Mouse (Mus musculus) activated CD4-positive, CD25-positive, alpha-beta regulatory T cell, adult 4 months (primary cell): ENCODE results near the gene Efna3. TPM values are rescaled to one million over a fixed set of nuclear protein-coding genes. Genes with fewer than 3 reads are reported as not detected.

Experiments
- ATAC-seq: one replicate; pipeline ENCODE4 v1.8.0; 2017
- polyA plus RNA-seq, 2 experiments: library from polyadenylated mRNA; unstranded; fragments of 100-300 nt; shearing (Covaris generic); gene quantifications; one replicate each; pipeline ENCODE4 v1.2.1; 2017

Efna3 gene
- polyA plus RNA-seq, 2 experiments from 2014 or later: not detected

DNA sequence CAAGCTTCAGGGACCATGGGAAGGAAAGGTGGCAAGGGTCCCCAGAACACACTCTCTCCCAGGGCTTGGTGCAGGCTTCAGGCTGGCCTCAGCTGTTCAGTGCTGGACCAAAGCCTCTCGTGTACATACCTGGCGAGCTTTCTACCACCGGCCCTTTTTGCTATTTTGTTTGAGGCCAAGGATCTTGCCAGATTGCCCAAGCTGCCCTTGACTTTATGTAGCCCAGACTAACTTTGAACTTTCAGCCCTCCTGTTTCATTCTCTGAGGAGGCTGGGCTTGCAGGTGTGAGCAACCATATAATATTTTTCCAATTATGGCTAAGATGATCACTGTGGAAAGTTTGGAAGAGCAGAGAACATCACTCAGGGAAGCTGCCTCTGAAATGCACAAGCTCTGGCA lies 38.5 kb downstream of the Efna3 start:
- ATAC-seq: no peak

DNA sequence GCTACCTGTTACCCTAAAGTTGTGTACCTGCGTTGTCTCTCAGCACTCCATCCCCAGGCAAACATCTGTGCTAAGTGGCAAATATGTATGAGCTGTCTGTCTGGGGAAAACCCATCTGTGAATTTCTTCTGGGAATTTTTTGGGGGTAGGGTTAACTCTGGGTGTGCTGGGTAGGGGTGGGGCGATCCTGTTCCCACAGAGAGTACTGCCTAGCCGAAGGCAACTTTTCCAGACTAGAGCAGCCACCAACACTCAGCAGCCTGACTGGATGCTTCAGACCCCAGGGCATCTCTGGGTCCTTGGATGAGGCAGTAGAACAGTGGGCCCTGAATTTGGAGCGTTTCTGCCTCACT lies 40.5 kb downstream of the Efna3 start:
- ATAC-seq: no peak

DNA sequence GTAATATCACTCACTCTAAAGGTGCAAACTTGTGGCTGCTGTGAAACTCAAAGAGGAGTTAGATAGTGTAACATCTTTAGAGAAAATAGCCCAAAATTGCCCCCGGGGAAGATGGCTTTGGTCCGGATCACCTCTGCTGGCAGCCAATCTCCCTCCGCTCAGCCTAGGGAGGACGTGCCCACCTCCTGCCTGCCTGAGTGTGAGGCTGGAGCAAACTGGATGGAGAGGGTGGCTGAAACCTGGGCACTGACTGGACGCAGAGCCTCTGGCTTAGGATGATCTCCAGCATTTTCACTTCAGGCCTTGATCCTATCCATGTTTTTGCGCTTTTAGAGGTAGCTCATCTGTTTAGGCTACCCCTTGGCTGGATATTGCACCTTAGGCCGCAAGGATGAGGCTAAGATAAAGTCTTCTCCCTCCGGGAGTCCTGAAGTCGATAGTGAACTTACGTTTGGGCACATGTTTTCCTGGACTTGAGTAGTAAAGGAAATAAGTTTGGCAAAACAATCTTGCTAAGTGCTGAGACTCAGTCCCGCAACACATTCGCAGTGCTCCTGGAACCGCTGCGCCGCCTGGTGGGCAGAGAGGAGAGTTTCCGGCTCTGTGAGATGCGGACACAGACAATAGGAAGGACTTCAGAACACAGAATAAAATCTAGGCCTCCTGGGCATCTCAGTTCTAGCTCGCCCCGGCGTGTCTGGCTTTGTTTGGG lies 41.0 kb downstream of the Efna3 start:
- peak; percentile 65 for ATAC-seq

DNA sequence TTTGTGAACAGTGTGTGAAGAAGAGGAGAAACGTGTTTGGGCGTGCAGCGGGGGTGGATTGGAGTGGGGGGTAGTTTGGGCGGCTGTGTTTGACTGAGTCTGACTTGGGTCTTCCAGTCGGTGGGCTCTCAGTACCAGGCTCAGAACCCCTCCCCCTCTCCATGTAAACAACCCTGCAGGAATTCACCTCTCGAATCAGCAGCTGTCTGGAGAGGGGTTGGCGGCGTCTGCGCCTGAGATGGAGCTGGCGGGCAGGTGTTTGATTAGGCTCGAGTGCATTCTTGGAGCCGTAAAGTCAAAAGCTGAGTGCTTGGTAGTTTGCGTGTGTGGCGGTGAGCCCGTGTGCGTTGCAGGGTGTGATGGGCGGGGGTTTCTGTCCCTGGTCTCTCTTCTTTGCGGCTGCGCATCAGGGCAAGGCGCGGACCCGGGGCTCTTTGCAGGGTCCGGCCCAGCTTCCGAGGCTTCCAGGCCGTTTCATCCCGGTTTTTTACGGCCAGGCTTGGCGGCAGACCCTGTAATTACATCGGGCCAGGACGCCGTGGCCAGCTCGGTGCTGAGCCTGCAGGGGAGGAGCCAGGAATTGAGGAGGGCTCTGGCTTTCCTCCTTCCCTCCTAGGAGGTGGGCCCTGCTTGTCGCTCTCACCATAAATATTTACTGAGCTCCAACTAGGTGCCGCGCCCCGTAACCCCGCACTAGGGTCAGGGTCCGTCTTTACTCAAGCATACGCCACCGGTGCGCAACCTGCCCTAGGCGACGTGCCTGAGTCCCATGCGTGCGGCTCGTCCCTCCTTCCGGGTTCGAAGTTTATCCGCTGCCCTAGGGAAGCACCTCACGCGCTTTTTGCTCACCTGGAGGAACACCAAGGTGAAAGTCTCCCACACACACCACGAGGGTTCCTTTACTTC lies 41.9 kb downstream of the Efna3 start, which contains the start of gene Efna1:
TSS of gene Efna1 (minus strand) at position 537 of the 906 bp plus-strand sequence.
- ATAC-seq: no peak

DNA sequence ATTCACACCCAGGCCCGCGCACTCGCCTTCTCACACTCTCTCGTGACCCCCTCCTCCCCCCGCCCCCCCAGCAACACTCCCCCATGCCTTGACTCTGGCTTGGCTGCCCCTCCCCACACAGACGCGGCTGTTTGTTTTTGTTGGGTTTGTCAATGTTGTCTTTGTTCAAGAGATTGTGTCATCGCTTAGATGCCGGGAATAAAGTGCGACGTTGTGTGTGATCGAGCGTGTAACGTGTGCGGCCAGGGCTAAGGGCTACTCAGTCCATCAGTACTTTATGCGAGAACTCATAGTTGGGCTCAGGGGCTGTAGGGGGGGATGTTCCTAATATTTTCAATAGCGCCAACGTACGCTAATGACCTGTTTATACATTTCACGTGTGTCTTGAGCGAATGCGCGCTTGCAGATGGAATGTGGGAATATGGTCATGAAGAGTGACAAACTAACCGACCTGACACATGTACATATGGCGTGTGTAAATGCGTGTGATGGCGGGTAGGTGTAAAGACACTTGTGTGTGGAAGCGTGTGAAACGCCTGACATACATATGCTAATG lies 42.6 kb downstream of the Efna3 start:
- no peak for ATAC-seq

DNA sequence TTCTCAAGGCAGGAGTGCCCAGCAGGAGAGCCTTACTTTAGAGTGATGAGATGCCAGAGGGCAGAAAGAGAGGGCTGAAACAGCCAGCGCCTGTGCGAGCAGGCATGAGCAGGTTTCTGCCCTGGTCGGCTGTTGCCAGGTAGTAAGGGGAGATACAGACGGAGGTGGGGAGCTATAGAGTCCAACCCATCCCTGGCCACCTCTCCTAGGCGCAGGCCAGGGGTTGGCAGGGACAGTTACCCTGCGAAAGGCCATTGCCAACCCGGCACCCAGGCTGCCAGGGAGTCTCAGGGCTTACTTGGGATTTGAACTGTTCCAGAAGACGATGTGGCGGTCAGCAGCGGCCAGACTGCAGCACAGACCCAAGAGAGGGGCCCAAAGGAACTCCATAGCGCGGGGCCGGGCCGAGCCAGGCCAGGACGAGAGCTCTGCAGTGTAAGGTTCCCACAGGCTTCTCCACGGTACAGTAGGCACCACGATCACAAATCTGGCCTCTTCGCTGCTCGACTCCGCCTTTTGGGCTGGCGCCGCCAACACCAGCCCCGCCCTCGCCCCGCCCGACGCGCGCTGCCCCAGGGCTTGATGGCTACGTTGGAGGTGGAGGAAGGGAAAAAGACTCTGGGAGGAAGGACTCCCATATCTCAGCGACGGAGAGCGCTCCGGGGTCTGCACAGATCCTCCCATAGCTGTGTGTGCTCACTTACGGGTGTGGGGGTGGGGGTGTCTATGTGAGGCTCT lies 43.4 kb downstream of the Efna3 start:
- ATAC-seq: no peak

DNA sequence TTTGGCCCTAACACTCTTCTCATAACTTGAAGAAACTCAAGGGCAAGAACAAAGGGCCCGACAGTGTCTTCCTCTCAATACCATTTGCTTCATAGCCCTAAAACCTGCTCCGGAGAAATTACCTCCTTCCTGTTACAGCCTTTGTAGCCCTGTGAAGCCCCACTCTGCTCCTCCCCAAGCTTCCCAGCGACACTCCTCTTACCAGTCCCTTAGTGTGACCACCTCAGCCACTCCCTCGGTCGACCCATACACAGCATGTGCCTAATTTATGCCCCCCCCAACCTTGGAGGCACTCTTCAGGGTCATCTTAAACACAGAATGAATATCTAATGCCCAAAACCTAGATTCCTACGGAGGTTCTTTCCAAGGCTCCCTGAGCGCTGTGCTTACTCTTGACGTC lies 44.1 kb downstream of the Efna3 start:
- no peak for ATAC-seq

DNA sequence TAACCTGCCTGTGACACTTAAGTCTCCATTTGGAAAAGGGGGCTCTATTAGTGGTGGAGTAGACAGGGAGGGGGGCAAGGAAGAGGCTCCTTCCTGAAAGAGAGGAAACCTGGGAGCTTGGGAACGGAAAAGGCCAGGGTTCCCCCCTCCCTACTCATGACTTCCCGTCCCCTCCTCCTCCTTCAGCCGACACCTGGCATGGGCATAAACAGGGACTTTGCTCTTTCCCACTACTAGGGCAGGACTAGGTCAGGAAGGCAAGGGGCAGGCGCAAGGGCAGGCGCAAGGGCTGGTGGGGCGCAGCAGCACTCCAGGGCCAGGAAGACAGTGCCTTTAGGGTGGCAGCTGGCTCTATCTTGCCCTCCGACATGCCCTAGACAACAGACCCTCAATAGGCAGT lies 44.7 kb downstream of the Efna3 start:
- no peak for ATAC-seq

DNA sequence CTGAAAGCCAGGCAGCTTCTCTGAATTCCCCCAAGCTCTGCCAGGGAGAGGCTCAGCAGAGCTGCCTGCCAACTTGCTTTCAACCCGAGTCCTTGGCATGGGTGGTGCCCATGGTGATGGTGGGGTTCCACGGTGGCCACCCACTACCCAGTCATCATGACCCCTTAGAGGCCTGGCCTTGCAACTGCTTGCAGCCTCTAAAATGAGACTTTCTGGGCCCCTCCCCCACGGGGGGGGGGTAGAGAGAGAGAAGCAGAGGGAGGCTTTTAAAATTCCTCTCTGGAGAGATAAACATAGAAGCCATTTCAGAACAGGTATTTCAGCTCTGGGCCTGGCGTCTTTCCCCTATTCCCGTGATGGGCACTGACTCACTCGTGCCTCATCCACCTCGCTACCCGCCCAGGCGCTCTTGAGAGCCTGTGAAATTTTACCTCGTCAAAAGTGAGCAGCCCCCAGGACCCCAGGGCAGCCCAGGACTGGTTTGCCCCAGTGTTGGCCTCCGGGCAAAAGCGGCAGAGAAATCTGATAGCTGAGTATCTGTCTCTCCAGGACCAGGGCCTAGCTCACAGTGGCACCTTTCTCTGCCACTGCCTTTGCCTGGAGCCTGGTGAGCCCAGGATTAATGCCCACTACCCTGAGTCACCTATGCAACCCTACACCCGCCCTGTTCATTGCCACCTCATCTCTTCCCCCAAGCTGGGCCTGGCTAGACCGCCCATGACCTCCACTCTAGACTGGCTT lies 45.3 kb downstream of the Efna3 start:
- ATAC-seq: no peak

DNA sequence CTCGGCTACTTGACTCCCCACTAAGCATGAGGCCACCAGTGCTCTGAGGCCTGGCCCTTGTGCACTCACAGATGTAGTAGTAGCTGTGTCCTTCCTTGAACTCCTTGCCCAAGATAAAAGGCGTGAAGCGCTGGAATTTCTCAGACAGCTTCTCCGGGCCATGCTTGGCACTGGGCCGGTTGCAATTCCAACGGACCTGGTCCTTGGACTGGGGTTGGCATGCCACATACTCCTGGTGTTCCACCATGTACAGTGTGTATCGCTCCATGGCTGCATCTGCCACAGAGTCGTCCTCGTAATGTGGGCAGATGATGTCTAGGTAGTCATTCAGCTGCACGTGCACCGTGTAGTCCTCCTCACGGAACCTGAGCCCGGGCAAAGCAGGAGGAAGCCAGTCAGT lies 46.7 kb downstream of the Efna3 start:
- no peak for ATAC-seq

DNA sequence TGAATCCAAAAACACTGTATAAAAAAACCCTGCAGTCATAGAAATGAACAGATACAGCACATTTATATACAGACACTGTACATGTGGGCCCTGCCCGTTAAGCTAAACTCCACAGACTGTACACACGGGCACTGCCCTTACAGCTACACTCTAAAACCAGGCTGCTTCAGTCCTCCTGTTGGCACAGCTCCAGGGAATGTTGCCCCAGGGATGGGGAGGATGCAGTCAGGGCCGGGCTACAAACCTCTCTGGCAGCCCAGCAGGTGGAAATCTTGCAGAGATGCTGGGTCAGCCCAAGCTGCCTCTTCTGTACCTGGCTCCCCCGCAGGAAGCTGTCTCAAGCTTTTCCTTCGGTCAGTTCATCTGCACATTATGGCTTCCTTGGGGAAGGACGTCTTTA lies 51.0 kb downstream of the Efna3 start:
- ATAC-seq: no peak

DNA sequence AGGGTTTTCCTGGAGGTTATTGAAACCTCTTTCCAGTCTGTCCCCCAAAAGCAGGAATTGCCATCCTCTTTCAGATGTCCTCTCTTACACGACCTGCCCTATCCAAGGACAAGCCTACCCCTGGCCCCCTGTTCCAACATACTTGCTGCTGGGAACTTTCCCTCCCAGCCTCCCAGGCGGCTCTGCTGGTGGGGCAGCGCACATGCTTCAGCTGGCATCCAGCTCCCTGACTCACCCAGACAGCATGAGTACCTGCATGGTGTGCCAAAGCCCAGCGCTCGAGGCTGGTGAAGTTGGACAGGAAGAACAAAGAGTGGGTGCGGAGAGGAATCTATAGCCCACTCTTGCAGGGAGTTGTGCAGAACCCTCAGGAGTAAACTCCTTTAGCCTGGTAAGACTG lies 51.9 kb downstream of the Efna3 start:
- no peak for ATAC-seq

DNA sequence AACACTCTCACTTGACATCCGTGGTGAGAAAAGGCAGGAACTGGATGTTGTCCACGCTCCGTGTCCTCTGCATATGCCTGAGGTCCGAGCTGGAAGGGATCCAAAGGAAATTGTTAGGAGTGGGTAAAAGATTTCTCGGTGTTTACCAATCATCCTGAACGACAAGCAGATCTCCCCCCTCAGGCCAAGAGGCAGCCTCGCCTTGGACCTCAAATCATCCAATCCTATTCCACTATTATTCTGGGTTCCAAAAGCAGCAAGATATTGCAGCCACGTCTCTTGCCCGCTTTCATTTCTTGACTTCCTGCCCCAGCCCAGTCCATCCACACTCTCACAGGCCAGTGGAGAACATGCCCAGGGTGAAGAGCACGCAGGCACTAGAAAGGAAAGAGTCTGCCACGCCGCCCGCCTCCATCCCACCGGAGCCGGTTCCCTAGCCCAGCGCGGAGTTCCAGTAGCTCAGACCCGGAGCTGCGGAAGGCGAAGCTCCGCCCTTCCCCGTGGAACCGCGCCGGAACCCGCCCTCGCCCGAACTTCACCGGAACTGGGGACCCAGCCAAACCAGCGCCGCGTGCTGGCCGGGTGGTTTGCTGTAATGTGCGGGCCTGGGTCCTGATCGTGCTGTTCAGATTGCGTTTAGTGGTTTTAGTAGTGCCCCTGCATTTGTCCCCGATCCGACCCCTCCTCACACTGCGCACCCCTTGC lies 52.6 kb downstream of the Efna3 start, which contains the start of gene Slc50a1:
TSS of gene Slc50a1 (minus strand) at position 520 of the 705 bp plus-strand sequence.
- peak; percentile 62 for ATAC-seq

DNA sequence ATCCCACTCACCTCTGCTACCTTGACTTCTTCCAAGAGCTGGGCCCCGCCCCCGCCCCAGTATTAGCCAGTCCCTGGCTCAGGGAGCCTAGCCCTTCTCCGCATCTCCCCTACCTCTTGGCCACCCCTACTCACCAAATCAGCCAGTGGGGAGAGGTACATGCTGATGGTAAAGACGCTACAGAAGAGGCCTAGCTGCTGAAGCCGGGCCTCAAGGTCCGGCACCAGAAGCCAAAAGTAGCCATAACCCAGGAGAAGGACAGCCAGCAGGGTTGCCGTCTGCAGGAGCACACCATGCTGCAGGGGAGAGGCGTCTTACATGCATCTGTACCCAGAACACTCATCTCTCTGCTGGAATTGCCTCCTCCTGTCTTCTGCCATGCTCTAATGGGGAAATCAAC lies 53.8 kb downstream of the Efna3 start:
- no peak for ATAC-seq

DNA sequence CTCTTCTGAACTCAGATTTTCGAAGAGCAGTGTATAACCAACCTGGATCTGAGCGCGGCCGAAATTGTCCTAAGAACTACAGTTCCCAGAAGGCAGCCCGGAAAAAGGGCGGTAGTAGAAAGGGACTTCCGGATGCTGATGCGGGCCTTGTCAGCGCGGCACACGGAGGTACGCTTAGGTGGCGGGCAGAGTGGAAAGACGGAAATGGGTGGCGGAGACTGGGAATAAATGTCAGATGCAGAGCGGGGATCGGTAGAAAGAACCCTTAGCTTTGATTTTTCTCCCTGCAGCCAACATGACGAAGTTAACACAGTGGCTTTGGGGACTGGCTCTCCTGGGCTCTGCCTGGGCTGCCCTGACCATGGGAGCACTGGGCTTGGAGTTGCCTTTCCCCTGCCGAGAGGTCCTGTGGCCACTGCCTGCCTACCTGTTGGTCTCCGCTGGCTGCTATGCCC lies 56.3 kb downstream of the Efna3 start:
- peak; percentile 94 for ATAC-seq

Other genes with a start within 250 kb of the Efna3 start
- gene Rusc1, start 229.7 kb downstream of the Efna3 start, polyA plus RNA-seq: 10 to 100 TPM; 54.4 to 70.3 TPM
- gene Gm43738, start 221.9 kb downstream of the Efna3 start, polyA plus RNA-seq: under 1 TPM in 1 of 2 experiments, not detected in 1; 0.23 TPM
- 10 to 100 TPM; 75.1 to 83.8 TPM for gene Fdps, start 221.0 kb downstream of the Efna3 start, polyA plus RNA-seq
- gene Pklr, start 186.8 kb downstream of the Efna3 start, polyA plus RNA-seq: not detected
- gene Hcn3, start 162.8 kb downstream of the Efna3 start, polyA plus RNA-seq: under 1 TPM; 0.50 to 0.69 TPM
- 10 to 100 TPM; 12.4 to 18.5 TPM for gene Clk2, start 158.2 kb downstream of the Efna3 start, polyA plus RNA-seq
- 100 to 1,000 TPM; 160 to 182 TPM for gene Scamp3, start 145.5 kb downstream of the Efna3 start, polyA plus RNA-seq
- 100 to 1,000 TPM; 158 to 168 TPM for gene Fam189b, start 139.8 kb downstream of the Efna3 start, polyA plus RNA-seq
- gene Gba, start 120.0 kb downstream of the Efna3 start, polyA plus RNA-seq: 10 to 100 TPM; 72.1 to 75.6 TPM
- gene Thbs3, start 107.8 kb downstream of the Efna3 start, polyA plus RNA-seq: 1 to 10 TPM in 1 of 2 experiments, under 1 TPM in 1; 0.22 to 2.4 TPM
- 100 to 1,000 TPM in 1 of 2 experiments, 10 to 100 TPM in 1; 90.7 to 112 TPM for gene Mtx1, start 95.9 kb downstream of the Efna3 start, polyA plus RNA-seq
- under 1 TPM; 0.88 to 0.97 TPM for gene Muc1, start 93.9 kb downstream of the Efna3 start, polyA plus RNA-seq
- gene Krtcap2, start 77.0 kb downstream of the Efna3 start, polyA plus RNA-seq: 100 to 1,000 TPM; 275 to 319 TPM
- 1 to 10 TPM; 2.1 to 3.4 TPM for gene Trim46, start 76.7 kb downstream of the Efna3 start, polyA plus RNA-seq
- gene Dpm3, start 63.6 kb downstream of the Efna3 start, polyA plus RNA-seq: 100 to 1,000 TPM; 124 to 160 TPM
- 100 to 1,000 TPM; 195 to 254 TPM for gene Slc50a1, start 52.4 kb downstream of the Efna3 start, polyA plus RNA-seq
- not detected for gene Efna1, start 41.8 kb downstream of the Efna3 start, polyA plus RNA-seq
- gene Efna4, start 15.1 kb upstream of the Efna3 start, polyA plus RNA-seq: under 1 TPM; 0.28 to 0.50 TPM
- 10 to 100 TPM in 1 of 2 experiments, 1 to 10 TPM in 1; 7.7 to 12.7 TPM for gene Adam15, start 27.0 kb upstream of the Efna3 start, polyA plus RNA-seq
- under 1 TPM in 1 of 2 experiments, not detected in 1; 0.15 TPM for gene Dcst2, start 39.0 kb upstream of the Efna3 start, polyA plus RNA-seq
- gene Dcst1, start 42.3 kb upstream of the Efna3 start, polyA plus RNA-seq: under 1 TPM; 0.54 to 0.79 TPM
- 10 to 100 TPM; 13.2 to 16.5 TPM for gene Zbtb7b, start 71.8 kb upstream of the Efna3 start, polyA plus RNA-seq
- 1 to 10 TPM in 1 of 2 experiments, not detected in 1; 2.4 TPM for gene Lenep, start 79.8 kb upstream of the Efna3 start, polyA plus RNA-seq
- gene Flad1, start 88.9 kb upstream of the Efna3 start, polyA plus RNA-seq: 10 to 100 TPM; 37.7 to 45.7 TPM
- 10 to 100 TPM; 70.8 to 92.3 TPM for gene Cks1b, start 95.4 kb upstream of the Efna3 start, polyA plus RNA-seq
- gene Shc1, start 95.5 kb upstream of the Efna3 start, polyA plus RNA-seq: 10 to 100 TPM; 29.6 to 43.2 TPM
- 1 to 10 TPM; 8.6 to 9.6 TPM for gene Pygo2, start 107.2 kb upstream of the Efna3 start, polyA plus RNA-seq
- 10 to 100 TPM; 35.6 to 47.3 TPM for gene Pbxip1, start 113.7 kb upstream of the Efna3 start, polyA plus RNA-seq
- gene Pmvk, start 131.6 kb upstream of the Efna3 start, polyA plus RNA-seq: 10 to 100 TPM; 31.4 to 41.9 TPM
- gene Kcnn3, start 197.2 kb upstream of the Efna3 start, polyA plus RNA-seq: not detected